Mouse (Mus musculus) kidney, postnatal 10 days (tissue): Measurements from ENCODE around the gene Ajap1.

Source experiments
- DNase-seq: peaks from one replicate; pipeline ENCODE4 v3.0.0; 2021; ENCODE audit warnings: mixed read lengths

Gene Ajap1

DNA sequence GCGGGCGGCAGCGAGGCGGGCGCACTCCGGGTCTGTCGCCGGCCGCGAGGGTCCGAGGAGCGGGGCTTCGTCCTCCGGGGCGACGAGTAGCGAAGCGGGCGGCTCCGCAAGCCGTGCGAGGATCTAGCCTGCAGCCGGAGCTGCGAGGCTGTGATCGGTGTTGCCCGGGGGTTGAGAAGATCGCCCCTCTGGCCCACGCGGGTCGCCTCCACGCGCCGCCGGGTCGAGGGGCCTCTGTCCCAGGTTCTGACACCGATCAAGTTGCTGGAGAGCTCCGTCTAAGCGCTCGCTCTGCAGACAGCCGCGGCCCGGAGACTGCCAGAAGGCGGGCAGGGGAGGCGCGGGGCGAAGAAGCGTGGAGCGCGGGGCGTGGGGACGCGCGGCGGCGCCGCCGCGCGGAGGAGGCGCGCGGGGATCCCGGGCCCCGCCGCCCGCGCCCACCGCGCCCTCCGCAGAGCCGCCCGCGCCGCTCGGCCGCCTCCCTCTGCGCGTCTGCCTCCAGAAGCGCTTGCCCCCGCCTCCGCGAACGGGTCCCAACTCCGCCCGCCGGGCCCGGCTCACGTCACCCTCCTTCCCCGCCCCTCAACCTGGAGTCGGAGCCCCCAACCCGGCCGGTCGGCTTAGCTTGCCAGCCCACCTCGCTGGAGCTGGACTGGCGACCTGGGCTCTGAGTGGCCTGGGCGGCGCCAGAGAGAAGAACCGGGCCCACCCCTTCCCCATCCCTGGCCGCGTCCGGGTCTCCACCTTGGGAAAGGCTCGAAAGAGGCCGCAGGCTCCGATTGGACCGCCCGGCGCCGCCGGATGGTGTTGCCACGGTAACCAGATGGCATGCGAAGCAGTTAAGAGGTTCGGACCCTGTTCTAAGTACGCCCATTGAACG, at the start of gene Ajap1:
TSS of gene Ajap1 (minus strand) at position 353 of the 880 bp plus-strand sequence.
- peak; percentile 52 for DNase-seq

DNA sequence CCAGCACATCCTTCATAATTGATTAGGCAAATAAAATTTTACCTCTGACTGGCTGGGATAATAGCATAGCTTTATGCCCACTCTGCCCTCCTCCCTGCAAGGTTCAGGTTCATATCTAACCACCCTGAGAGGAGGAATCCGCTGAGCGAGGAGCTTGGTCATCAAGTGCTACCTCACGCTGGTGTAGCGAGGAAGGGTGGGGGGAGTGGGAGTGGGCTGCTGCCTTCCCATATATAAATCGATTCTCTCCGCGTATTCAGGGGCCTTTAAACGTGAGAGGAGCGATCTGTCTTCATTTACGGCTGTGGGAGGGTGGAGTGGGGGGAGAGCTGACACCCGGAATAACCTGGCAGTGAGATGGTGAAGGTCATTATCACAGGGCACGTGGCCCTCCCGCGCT, 47.9 kb upstream of the Ajap1 start:
- DNase-seq: no peak

DNA sequence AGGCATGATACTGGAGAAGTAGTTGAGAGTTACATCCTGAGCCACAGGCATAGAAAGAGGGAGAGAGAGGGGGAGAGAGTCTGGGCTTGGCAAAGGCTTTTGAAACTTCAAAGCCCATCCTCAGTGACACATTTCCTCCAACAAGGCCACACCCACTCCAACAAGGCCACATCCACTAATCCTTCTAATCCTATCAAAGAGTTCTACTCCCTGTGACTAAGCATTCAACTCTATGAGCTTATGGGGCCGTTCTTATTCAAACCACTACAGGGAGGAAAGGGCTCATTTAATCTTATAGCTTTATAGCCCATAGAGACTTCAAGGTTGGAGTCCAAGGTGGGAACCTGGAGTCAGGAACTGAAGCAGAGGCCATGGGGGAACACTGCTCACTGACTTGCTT, 39.0 kb upstream of the Ajap1 start:
- DNase-seq: no peak

DNA sequence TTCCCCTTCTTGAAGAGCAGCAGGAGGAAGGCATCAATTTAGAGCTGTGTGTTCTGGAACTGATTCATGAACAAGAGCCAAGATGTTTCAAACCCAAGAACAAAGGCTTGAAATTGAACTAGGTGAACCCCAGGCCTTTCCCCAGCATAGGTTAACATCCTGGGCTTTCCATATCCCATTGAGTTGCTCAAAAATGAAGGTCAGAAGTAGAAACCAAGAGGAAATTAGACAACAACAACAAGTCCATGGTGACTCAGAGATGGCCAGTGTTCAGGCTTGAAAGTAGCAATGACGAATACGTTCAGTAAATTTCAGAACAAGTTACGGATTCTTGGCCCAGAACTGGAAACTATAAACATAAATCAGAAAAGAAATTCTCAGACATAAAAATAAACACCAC, 37.3 kb upstream of the Ajap1 start:
- DNase-seq: peak; percentile 14

DNA sequence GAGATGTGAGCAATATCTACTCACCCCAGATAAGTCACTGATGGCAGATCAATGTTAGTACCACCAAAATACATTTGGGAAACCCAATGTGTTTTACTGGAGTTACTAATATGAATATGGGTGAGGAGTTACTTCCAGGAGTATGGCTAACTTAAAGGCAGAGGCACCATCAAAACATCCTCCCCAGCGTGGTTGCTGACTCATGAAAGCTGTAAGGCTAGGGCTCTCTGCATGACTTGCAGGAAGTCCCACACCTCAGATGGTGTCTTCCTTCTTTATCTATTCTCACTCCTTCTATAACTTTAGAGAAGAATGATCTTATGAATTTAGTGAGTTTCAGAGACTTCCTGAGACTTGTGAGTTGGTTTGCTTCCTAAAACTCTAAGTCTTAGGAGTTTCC, 36.7 kb upstream of the Ajap1 start:
- no peak for DNase-seq

GRCm38 (mm10) chr4:153515786-153516185, 33.2 kb upstream of the Ajap1 start:
- peak; percentile 19 for DNase-seq

DNA sequence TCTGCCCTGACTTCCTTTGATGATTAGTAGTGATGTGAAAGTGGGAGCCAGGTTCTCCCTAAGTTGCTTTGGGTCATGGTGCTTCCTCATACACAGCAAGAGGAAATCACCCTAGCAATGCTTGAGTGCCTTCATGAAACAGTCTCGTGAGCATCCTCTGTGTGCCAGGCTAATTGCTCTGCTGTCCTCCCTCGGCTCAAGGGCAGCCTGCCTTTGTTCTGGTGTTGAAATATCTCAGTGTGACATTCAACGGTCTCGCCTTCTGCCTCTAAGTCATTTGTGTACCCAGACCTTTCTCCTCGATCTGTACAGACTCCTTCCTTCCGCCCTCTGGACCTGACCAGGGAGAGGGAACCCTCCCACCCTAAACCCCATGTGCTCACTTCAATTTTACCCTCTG, 31.5 kb upstream of the Ajap1 start:
- DNase-seq: no peak

- no peak for DNase-seq
Observed at GRCm38 (mm10) chr4:153511530-153511929, 28.9 kb upstream of the Ajap1 start.

DNA sequence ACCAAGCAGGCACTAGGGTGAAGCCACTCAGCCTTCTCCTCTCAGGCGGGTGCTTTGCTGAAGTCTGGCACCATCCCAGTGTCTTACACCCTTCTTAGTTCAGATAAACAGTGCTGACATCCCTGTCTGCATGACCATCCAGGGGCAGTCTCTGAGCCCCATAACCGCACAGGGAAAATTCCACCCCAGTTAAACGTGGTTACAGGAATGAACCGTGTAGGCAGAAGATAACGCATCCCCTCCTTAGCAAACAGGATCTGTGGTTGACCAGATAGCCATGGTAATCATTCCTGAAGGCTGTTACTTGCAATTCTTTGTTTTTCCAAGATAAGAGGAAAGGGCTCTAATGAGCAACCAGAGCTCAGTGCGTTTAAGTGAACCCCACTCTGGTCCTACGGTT, 19.3 kb upstream of the Ajap1 start:
- no peak for DNase-seq

- DNase-seq: no peak
Observed at GRCm38 (mm10) chr4:153492444-153492843, 9.8 kb upstream of the Ajap1 start.

- no peak for DNase-seq
Observed at GRCm38 (mm10) chr4:153489116-153489515, 6.5 kb upstream of the Ajap1 start.

DNA sequence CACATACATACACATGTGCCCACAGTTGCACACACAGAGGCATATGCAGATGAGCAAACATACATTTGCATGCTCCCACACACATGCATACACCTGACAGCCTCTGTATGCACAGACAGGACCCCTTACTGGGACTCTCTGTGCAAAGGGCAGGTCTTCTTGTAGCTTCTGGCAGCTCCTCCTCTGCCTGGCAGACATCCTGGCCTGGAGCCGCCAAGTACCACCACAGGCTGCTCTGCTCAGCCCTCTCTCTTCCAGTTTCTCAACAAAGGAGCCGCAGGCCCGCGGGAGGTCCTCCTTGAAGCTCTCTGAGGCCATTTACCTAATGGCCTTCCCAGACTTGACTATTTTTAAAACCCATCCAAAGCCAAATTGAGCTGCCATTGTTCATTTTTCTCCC, 3.3 kb upstream of the Ajap1 start:
- no peak for DNase-seq

DNA sequence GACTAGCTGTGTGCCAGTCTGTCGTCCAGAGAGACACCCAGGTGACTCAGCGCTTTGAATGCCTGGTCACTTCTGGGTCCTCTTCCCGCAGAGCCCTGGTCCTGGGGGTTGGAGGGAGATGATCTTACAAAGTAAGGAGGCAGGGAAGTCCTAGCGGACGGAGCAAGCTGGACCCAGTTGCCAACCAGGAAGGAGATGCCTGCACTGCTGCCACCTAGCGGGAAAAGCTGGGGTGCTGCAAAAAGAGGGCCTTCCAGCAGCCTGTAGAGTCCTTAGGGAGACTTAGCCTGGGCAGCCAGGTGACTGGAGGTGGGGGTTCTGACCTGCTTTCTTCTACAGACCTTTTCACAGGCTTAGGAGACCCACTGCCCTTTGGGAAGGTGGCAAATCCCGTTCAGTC, 1.8 kb upstream of the Ajap1 start:
- peak; percentile 86 for DNase-seq

- DNase-seq: peak; percentile 23
Observed at GRCm38 (mm10) chr4:153481361-153482234, 1.0 kb downstream of the Ajap1 start.

DNA sequence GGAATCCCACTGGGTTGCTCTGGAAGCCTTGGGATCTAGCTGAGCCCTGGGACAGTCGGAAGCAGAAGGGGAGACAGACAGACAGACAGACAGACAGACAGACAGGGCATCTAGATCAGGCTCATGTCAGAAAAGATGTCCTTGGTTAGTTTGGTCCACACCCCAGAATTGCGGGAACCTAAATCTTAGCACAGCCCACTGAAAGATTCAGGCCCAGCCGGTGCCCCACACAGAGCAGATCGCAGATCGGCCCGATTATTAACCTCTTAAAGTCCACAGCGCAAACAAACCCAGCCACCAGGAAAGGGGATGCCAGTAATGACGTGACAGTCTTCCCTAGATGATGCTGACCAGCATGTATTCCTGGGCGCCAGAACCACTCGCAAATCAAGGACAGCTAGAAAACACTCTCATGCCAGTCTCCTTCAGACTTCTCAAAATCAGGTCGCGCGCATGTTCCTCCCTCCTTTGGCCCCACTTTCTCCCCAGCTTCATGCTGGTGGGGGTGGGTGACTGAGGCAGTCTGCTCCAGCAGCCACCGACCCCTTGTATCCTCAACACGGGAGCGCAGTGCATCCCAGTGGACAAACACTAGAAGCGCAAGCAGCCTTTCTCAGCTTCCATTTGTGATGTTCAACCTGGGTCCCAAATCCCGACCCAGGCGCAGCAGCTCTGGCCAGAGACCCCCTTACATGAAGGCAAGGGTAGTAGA, 1.9 kb downstream of the Ajap1 start:
- DNase-seq: peak; percentile 63

DNA sequence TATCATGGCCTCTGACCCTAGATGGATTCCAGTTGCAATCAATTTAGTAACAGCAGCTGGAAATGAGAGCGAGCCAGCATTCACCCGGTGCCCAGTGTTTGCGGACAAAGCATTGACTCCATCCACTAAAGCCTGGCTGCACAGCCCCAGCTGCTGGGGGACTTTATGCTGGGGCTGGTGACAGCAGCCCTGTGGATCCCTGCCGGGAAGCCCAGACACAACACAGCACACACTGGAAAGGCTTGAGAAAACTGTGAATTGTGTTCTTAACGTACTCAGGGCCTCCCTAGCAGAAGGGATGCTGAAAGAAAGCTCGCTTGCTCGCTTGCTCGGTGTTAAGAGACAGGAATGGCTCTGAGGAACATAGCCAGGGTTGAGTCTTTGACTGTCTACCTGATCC, 3.5 kb downstream of the Ajap1 start:
- peak; percentile 17 for DNase-seq

GRCm38 (mm10) chr4:153473480-153474252, 8.9 kb downstream of the Ajap1 start:
- DNase-seq: no peak

GRCm38 (mm10) chr4:153469712-153470111, 12.9 kb downstream of the Ajap1 start:
- no peak for DNase-seq

- DNase-seq: no peak
Observed at GRCm38 (mm10) chr4:153459934-153460333, 22.7 kb downstream of the Ajap1 start.

DNA sequence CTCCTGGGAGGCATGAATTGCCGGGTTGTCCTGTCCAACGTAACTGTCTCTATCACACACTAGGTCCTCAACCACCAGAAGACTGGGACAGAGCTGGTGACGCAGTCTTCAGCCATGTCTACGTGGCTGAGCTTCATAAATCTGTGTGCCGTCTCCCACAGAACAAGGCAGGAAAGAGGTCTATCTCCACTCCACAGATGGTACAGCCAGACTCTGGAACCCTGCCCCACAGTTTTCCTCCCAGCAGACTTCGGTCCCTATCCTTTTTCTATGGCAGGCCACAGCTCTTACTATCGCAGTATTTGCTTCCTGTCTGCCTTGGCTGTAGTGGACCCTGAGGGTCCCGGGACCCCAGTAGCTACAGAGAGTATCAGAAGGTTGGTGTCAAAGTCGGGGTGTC, 23.1 kb downstream of the Ajap1 start:
- DNase-seq: no peak

DNA sequence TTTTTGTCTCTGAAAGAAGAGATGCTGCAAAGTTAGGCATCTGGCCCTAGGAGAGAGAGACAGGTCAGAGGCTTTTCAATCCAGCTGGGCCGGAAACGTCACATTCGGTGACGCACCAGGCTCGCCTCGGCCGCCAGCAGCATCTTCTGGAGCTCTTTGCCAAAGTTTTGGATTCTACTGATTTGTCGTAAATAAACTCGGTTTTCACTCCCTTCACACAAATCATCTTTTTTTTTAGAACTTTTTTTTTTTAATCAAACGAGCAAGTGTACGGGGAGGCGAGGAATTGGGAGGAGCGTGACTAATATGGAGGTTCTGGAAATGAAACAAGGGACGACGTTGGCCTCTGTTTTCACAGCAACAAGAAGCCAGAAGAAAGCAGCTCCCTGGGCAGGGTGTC, 23.8 kb downstream of the Ajap1 start:
- no peak for DNase-seq

DNA sequence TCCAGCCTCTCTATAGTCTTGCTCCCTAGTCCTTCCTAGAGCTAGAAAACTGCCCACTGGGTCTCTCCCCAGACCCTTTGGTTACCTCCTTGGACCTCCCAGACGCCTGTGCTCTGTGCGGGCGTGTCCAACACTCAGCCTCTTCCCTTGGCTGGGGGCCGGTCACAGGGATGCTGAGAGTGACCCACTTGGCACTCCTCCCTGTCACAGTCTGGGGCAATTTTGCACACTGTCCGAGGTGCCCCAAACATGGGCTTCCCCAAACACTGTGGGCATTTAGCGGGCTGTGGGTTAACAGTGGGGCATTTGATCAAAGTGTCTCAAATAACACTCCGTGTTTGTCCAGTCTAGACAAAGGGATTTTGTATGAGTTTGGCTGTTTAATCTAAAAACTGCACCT, 29.1 kb downstream of the Ajap1 start:
- no peak for DNase-seq
